Mouse (Mus musculus) midbrain, embryonic 10.5 days (tissue): ENCODE results near the gene Zkscan7. TPM values are rescaled to one million over a fixed set of nuclear protein-coding genes. Genes with fewer than 3 reads are reported as not detected.

Source experiments
- DNase-seq: peaks from one replicate; pipeline ENCODE4 v3.0.0-alpha.2; 2017; ENCODE audit warnings: low spot score
- H3K27ac ChIP-seq: fragments of 300-500 bp; sonication (generic); replicated peaks from 2 replicates; pipeline ENCODE4 v1.5.1; 2016; ENCODE audit warnings: mild to moderate bottlenecking
- H3K27me3 ChIP-seq: fragments of 300-500 bp; sonication (generic); 2 replicates; pipeline ENCODE4 v1.6.1; 2016; ENCODE audit warnings: low read depth, mild to moderate bottlenecking; ENCODE audit not compliant: poor library complexity, severe bottlenecking
- H3K36me3 ChIP-seq: fragments of 300-500 bp; sonication (generic); 2 replicates; pipeline ENCODE4 v1.6.1; 2016; ENCODE audit warnings: mild to moderate bottlenecking, moderate library complexity
- H3K4me1 ChIP-seq: fragments of 300-500 bp; sonication (generic); 2 replicates; pipeline ENCODE4 v1.6.1; 2016
- H3K4me3 ChIP-seq: fragments of 300-500 bp; sonication (generic); 2 replicates; pipeline ENCODE4 v1.5.1; 2016; ENCODE audit warnings: mild to moderate bottlenecking, moderate library complexity
- H3K9me3 ChIP-seq: fragments of 300-500 bp; sonication (generic); replicated peaks from 2 replicates; pipeline ENCODE4 v1.6.1; 2016; ENCODE audit warnings: mild to moderate bottlenecking
- WGBS: fragments of 180-500 bp; shearing (Covaris S2); methylation state at CpG from one replicate; pipeline ENCODE4 v1.1.7; 2016; 5-methylcytosine and 5-hydroxymethylcytosine counted together
- polyA plus RNA-seq: library from polyadenylated mRNA; unstranded; fragments of >200 nt; fragmentation: Nextera tagmentation; extraction: Ambion mirVana; gene quantifications from 2 replicates; pipeline ENCODE4 v1.2.1, GENCODE M21; 2016

Zkscan7 gene
- polyA plus RNA-seq, 1 experiment from 2014 or later, result 3.6 TPM

DNA sequence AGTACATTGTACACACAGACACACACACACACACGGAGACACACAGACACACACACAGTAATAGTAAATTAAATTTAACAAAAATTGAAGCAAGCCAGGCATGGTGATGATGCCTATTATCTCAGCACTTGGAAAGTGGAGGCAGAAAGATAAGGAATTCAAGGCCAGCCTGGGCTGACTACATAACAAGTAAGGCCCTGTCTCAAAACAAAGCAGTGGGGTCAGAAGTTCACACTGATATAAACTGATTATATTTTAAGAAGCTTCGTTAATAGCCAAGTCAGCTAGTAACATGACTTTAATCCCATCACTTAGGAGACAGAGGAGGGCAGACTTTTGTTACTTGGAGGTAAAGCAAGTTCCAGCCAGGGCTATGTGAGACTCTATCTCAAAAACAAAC is 21.8 kb upstream of the Zkscan7 start:
- H3K36me3 ChIP-seq, result peaks cover 51% of the 10 kb centered on the region
- H3K4me1 ChIP-seq, result peaks cover 20% of the 10 kb centered on the region
- no peak overlapping the region for H3K27ac ChIP-seq
- peak overlapping the region; percentile 90; the same call in 1 of the 2 replicates for H3K4me3 ChIP-seq
- no peak for DNase-seq
- no peaks in the 10 kb centered on the region for H3K27me3 ChIP-seq
- 91% methylated on average over 2 of the region's 2 CpGs for WGBS
- peaks cover 43% of the 10 kb centered on the region for H3K9me3 ChIP-seq

DNA sequence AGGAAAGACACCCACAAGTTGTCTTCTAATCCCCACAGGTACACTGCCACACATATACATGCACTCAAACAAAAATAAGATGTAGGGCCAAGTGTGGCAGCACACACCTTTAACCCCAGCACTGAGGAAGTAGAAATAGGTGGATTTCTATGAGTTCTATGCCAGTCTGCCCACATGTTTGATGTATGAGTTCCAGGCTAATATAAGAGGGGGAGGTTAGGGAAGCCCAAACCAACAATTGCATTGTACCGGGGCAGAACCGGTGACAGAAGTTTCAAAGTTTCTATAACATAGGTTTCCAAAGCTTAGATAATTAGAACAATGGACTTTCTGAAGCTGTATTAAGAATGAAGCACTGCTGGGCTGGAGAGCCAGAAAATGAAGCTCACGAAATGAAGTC is 20.6 kb upstream of the Zkscan7 start:
- Histone ChIP-seq H3K36me3 (peaks cover 40% of the 10 kb centered on the region), H3K27ac (0 out of 2 replicates have a peak overlapping the region, but pooled peaks have one; percentile 96), H3K9me3 (peaks cover 33% of the 10 kb centered on the region), H3K4me3 (peak overlapping the region; percentile 90), H3K27me3 (no peaks in the 10 kb centered on the region), H3K4me1 (peaks cover 20% of the 10 kb centered on the region)
- no peak for DNase-seq
- WGBS, result 69% methylated on average over 3 of the region's 3 CpGs

GRCm38 (mm10) chr9:122865697-122866166 is 19.8 kb upstream of the Zkscan7 start, which contains the start of gene Zfp445:
TSS of gene Zfp445 (minus strand) at chr9:122866006.
- H3K4me1 ChIP-seq, result peaks cover 20% of the 10 kb centered on the region
- peaks cover 24% of the 10 kb centered on the region for H3K9me3 ChIP-seq
- peak; percentile 89 for DNase-seq
- H3K36me3 ChIP-seq, result peaks cover 31% of the 10 kb centered on the region
- peak within 1 kb of the TSS; percentile 90 for H3K4me3 ChIP-seq
- no peaks in the 10 kb centered on the region for H3K27me3 ChIP-seq
- peak within 1 kb of the TSS; percentile 96 for H3K27ac ChIP-seq
- WGBS, result under 1% methylated on average over 34 of the region's 34 CpGs

DNA sequence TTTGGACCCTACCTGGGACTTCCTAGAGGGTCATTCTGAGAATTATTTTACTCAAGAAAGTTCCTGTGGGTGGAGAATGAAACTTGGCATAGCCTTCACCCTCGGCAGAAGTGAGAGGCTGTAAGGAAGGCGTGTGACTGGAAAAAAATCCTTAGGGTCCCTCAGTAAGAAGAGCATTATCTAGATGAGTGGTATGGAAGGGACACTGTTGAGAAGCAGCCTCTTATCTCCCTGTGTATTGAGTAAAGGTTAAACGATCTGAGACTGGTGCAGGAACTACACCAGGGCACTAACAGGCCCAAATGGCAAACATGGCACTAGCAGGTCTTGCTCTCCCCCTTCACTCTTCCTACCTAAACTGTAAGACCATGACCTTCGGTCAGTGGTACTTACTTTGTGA is 19.3 kb upstream of the Zkscan7 start:
- no peak for DNase-seq
- peak overlapping the region; percentile 96 for H3K27ac ChIP-seq
- peak overlapping the region; percentile 90 for H3K4me3 ChIP-seq
- 87% methylated on average over 4 of the region's 4 CpGs for WGBS
- peaks cover 20% of the 10 kb centered on the region for H3K4me1 ChIP-seq
- H3K36me3 ChIP-seq, result peaks cover 27% of the 10 kb centered on the region
- H3K9me3 ChIP-seq, result peaks cover 20% of the 10 kb centered on the region
- no peaks in the 10 kb centered on the region for H3K27me3 ChIP-seq

DNA sequence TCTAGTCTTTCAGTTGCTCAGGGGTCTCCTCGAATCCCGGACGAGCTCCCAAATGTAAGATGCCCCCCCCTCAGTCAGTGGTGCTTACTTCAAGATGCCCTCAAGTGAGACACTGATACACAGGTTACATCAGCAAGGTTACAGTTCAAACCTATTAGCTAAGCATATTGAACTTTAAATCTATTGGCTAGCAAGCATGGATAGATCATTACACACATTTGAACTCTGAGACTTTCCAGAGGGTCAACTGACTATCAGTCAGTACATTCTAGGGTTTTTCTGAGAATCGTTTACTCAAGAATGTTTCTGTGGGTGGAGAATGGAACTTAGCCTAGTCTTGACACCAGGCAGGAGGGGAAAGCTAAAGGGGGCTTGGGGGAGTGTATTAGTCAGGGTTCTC is 12.9 kb upstream of the Zkscan7 start:
- Histone ChIP-seq H3K27ac (no peak overlapping the region), H3K27me3 (no peaks in the 10 kb centered on the region), H3K36me3 (no peaks in the 10 kb centered on the region), H3K4me1 (no peaks in the 10 kb centered on the region), H3K4me3 (no peak overlapping the region), H3K9me3 (no peaks in the 10 kb centered on the region; the same call in 1 of the 2 replicates)
- WGBS, result 96% methylated on average over 4 of the region's 4 CpGs
- no peak for DNase-seq

- WGBS, result 80% methylated on average over 1 of the region's 1 CpGs
- DNase-seq, result no peak
- Histone ChIP-seq H3K27me3 (no peaks in the 10 kb centered on the region), H3K36me3 (no peaks in the 10 kb centered on the region), H3K9me3 (no peaks in the 10 kb centered on the region; the same call in 1 of the 2 replicates), H3K27ac (no peak overlapping the region), H3K4me3 (no peak overlapping the region), H3K4me1 (no peaks in the 10 kb centered on the region)
Observed at GRCm38 (mm10) chr9:122874653-122875052, 10.8 kb upstream of the Zkscan7 start.

DNA sequence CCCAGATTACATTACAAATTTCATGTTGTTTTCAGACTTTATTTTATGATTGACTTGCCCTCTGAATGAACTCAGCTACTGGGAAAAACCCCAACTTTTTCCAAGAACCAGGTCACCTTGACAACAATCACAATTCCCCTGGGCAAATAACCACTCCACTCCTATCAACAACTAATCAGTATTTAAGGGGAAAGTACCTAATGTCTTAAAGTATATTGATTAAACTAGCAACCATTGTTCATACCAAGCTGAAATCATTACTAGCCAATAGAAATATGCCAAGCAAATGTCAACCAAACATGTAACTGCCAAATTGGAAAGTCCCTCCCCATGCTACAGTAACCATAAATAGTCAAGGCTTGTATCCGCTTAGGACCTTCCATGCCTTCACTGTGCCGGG is 10.3 kb upstream of the Zkscan7 start:
- H3K4me1 ChIP-seq, result no peaks in the 10 kb centered on the region
- H3K4me3 ChIP-seq, result no peak overlapping the region
- DNase-seq, result no peak
- H3K9me3 ChIP-seq, result no peaks in the 10 kb centered on the region; the same call in 1 of the 2 replicates
- 89% methylated on average over 2 of the region's 2 CpGs for WGBS
- H3K27ac ChIP-seq, result no peak overlapping the region
- no peaks in the 10 kb centered on the region for H3K27me3 ChIP-seq
- no peaks in the 10 kb centered on the region for H3K36me3 ChIP-seq

DNA sequence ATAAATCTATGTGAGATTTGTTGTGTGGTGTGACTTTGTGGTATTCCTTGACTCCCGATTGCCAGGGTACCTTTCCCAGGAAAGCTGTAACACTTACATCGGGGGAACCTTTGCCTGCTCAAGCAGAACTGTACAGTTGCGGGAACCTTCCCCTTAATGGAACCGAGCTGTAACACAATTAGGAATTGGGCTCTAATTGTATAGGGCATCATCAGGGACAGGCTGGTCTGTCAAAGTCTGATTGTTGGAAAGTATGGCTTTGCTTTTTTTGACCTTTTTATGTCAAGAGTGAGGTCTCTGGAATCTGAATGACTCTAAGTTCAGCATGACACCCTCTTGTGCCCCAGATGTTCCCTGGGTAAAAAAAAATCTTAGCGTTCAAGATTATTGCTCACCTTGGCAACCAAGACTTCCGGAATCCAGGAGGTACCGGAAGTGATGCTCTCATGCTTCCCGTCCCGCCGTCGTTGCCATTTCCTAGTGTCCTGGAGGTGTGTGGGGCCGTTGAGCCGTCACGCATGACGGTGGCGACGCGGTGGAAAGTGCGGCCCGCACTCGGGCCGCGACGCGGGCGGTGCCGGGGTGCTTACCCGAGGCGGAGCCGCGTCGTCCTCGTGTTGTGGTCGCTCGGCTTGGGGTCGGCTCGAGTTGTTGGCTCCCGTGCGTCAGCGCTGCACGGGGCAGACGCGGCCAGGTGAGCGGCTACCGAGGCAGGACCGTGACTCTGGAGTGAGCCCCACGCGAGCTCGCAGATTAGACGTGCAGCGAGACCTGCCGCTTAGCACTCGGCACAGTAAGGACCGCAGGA is 1.1 kb downstream of the Zkscan7 start:
- 7% methylated on average over 54 of the region's 54 CpGs for WGBS
- peak; percentile 73 for DNase-seq
- peak overlapping the region; percentile 86 for H3K27ac ChIP-seq
- no peaks in the 10 kb centered on the region; the same call in 1 of the 2 replicates for H3K27me3 ChIP-seq
- peaks cover 17% of the 10 kb centered on the region for H3K4me1 ChIP-seq
- H3K4me3 ChIP-seq, result peak overlapping the region; percentile 87
- H3K36me3 ChIP-seq, result peaks cover 12% of the 10 kb centered on the region; the same call in 1 of the 2 replicates
- no peaks in the 10 kb centered on the region for H3K9me3 ChIP-seq

DNA sequence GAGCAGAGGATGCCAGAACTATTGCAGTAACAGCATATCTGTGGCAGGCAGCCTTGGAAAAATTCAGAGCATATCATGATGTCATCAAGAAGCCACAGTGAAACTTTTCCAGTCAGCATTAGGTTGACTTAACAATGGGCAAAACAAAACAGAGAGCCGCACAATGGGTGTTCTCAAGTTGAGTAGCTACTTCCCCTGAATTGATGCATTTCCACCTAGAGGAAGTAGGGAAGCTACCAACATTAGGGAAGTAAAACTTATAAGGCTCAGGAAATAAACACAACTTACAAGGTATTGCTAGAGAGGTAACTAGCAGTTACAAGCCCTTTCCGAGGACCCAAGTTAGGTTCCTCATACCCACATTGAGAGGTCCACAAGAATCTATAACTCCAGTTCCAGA is 15.6 kb downstream of the Zkscan7 start:
- Histone ChIP-seq H3K27ac (no peak overlapping the region), H3K4me3 (no peak overlapping the region), H3K4me1 (peaks cover 14% of the 10 kb centered on the region), H3K9me3 (peaks cover 7% of the 10 kb centered on the region), H3K27me3 (no peaks in the 10 kb centered on the region), H3K36me3 (peaks cover 20% of the 10 kb centered on the region)
- DNase-seq, result no peak
- WGBS, result 94% methylated on average over 2 of the region's 2 CpGs

DNA sequence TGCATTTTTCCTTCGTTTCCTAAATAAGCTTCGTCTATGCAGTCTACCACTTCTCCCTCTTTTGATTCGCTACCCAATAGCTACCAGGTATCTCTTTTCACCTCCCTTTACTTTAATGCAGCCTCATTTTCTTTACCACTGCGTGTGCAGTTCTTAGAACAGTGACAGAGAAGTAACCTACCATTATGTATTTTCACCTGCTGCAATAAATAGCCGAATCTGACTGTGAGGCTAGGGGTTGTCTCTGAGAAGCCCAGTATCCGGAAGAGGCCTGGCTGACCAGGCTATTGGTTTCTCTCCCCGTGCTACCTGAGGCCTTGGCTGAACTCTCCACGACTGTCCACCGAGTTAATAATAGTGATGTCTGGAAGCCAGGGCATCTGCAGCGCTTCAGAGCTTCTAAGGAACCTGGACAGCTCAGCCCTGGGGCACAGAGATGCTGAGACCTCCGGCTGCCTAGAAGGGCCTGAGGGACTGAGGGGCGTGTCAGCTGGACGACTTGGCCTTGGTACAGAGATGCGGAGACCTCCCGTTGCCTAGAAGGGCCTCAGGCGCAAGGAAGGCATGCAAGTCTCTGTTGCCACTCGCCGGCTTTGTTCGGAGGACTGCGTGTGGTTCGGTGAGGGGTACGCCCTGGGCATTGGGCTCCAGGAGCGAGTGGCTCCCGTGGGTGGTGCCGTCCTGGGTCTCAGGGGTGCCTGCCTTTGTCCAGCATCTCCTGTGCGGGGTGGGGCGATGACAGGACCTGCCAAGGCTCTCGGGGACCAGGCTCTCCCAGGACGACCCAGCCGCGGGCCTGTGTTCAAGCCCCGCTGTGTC is 17.4 kb downstream of the Zkscan7 start:
- 14% methylated on average over 32 of the region's 32 CpGs for WGBS
- Histone ChIP-seq H3K27me3 (no peaks in the 10 kb centered on the region), H3K9me3 (peaks cover 5% of the 10 kb centered on the region; the same call in 1 of the 2 replicates), H3K27ac (peak overlapping the region; percentile 92), H3K4me1 (peaks cover 14% of the 10 kb centered on the region), H3K36me3 (peaks cover 31% of the 10 kb centered on the region), H3K4me3 (peak overlapping the region; percentile 74)
- DNase-seq, result peak; percentile 87

- Histone ChIP-seq H3K27ac (peak overlapping the region; percentile 99), H3K27me3 (0 out of 2 replicates have a peak, but pooled peaks cover 8% of the 10 kb centered on the region), H3K4me1 (peaks cover 8% of the 10 kb centered on the region), H3K4me3 (peak overlapping the region; percentile 94), H3K9me3 (no peaks in the 10 kb centered on the region), H3K36me3 (peaks cover 33% of the 10 kb centered on the region)
- WGBS, result 20% methylated on average over 3 of the region's 3 CpGs
- DNase-seq, result no peak
Observed at GRCm38 (mm10) chr9:122922436-122922835, 37.0 kb downstream of the Zkscan7 start.

GRCm38 (mm10) chr9:122922936-122923381 is 37.5 kb downstream of the Zkscan7 start, which contains the start of gene Zfp105:
TSS of gene Zfp105 (plus strand) at chr9:122923072.
- 0% methylated on average over 43 of the region's 43 CpGs for WGBS
- Histone ChIP-seq H3K36me3 (peaks cover 38% of the 10 kb centered on the region), H3K27ac (peak within 1 kb of the TSS; percentile 99), H3K27me3 (0 out of 2 replicates have a peak, but pooled peaks cover 8% of the 10 kb centered on the region), H3K4me3 (peak within 1 kb of the TSS; percentile 94), H3K9me3 (no peaks in the 10 kb centered on the region), H3K4me1 (peaks cover 8% of the 10 kb centered on the region)
- peak; percentile 93 for DNase-seq
